Mouse (Mus musculus) limb, embryonic 13.5 days (tissue): ENCODE results near the gene Galnt9. TPM values are rescaled to one million over a fixed set of nuclear protein-coding genes. Genes with fewer than 3 reads are reported as not detected.
A peak's percentile ranks its signal among the peaks of the same experiment; 100 is the strongest.

Experiments used
- ATAC-seq: fragments of 200-750 bp; cut with Nextera tagmentation; 2 replicates; pipeline ENCODE4 v1.8.0; 2017; ENCODE audit warnings: low read depth, moderate number of reproducible peaks, moderate TSS enrichment; ENCODE audit not compliant: low FRiP score
- H3K27ac ChIP-seq: fragments of 300-500 bp; sonication (generic); 2 replicates; pipeline ENCODE4 v1.5.1; 2015; ENCODE audit warnings: inconsistent platforms, mild to moderate bottlenecking, moderate library complexity
- H3K27me3 ChIP-seq: fragments of 300-500 bp; sonication (generic); 2 replicates; pipeline ENCODE4 v1.6.1; 2015; ENCODE audit warnings: mild to moderate bottlenecking, inconsistent platforms
- H3K36me3 ChIP-seq: fragments of 300-500 bp; sonication (generic); 2 replicates; pipeline ENCODE4 v1.6.1; 2015; ENCODE audit warnings: inconsistent platforms, mild to moderate bottlenecking, moderate library complexity
- H3K4me1 ChIP-seq: fragments of 300-500 bp; sonication (generic); 2 replicates; pipeline ENCODE4 v1.6.1; 2015; ENCODE audit warnings: inconsistent platforms
- H3K4me2 ChIP-seq: fragments of 300-500 bp; sonication (generic); replicated peaks from 2 replicates; pipeline ENCODE4 v1.6.1; 2015; ENCODE audit warnings: inconsistent platforms, mild to moderate bottlenecking, moderate library complexity
- H3K4me3 ChIP-seq: fragments of 300-500 bp; sonication (generic); 2 replicates; pipeline ENCODE4 v1.5.1; 2015; ENCODE audit warnings: moderate library complexity, mild to moderate bottlenecking, inconsistent platforms
- H3K9ac ChIP-seq: fragments of 300-500 bp; sonication (generic); 2 replicates; pipeline ENCODE4 v1.6.1; 2015; ENCODE audit warnings: mild to moderate bottlenecking, inconsistent platforms
- H3K9me3 ChIP-seq: fragments of 300-500 bp; sonication (generic); 2 replicates; pipeline ENCODE4 v1.6.1; 2016; ENCODE audit warnings: inconsistent platforms
- WGBS: fragments of 180-500 bp; shearing (Covaris S2); methylation state at CpG from one replicate; pipeline ENCODE4 v1.1.7; 2015; 5-methylcytosine and 5-hydroxymethylcytosine counted together
- polyA plus RNA-seq: library from polyadenylated mRNA; unstranded; fragments of >200 nt; fragmentation: Nextera tagmentation; extraction: Ambion mirVana; gene quantifications from 2 replicates; pipeline ENCODE4 v1.2.1, GENCODE M21; 2015

Gene Galnt9
- polyA plus RNA-seq: 0.26 and 0.55 TPM in 2 replicates

GRCm38 (mm10) chr5:110543951-110544690, at the start of gene Galnt9:
Galnt9 (plus strand) TSS chr5:110544355.
- Histone ChIP-seq H3K9me3 (no peaks in the 10 kb centered on the region), H3K9ac (no peak within 1 kb of the TSS)

GRCm38 (mm10) chr5:110494396-110494795, 49.8 kb upstream of the Galnt9 start:
- peak overlapping the region; percentile 39; the same call in 1 of the 2 replicates for H3K9ac ChIP-seq
- no peak overlapping the region for H3K27ac ChIP-seq
- no peak overlapping the region for H3K4me2 ChIP-seq
- 56% methylated on average over 4 of the region's 4 CpGs for WGBS
- no peak for ATAC-seq
- no peak overlapping the region for H3K4me3 ChIP-seq
- no peaks in the 10 kb centered on the region for H3K9me3 ChIP-seq
- H3K36me3 ChIP-seq: no peaks in the 10 kb centered on the region
- H3K27me3 ChIP-seq: peaks cover 5% of the 10 kb centered on the region; the same call in 1 of the 2 replicates
- peaks cover 10% of the 10 kb centered on the region; the same call in 1 of the 2 replicates for H3K4me1 ChIP-seq

More at GRCm38 (mm10) chr5:110543951-110544690, at the start of gene Galnt9:
- Histone ChIP-seq H3K36me3 (no peaks in the 10 kb centered on the region), H3K4me3 (peak within 1 kb of the TSS; percentile 50), H3K4me2 (peak within 1 kb of the TSS; percentile 81), H3K27me3 (peaks cover 82% of the 10 kb centered on the region), H3K27ac (no peak within 1 kb of the TSS), H3K4me1 (peaks cover 8% of the 10 kb centered on the region)
- ATAC-seq: peak; percentile 76
- under 1% methylated on average over 80 of the region's 82 CpGs for WGBS

GRCm38 (mm10) chr5:110495051-110495450, 49.1 kb upstream of the Galnt9 start:
- H3K4me3 ChIP-seq: no peak overlapping the region
- peaks cover 5% of the 10 kb centered on the region; the same call in 1 of the 2 replicates for H3K27me3 ChIP-seq
- WGBS: 59% methylated on average over 6 of the region's 6 CpGs
- no peak overlapping the region for H3K27ac ChIP-seq
- no peaks in the 10 kb centered on the region for H3K9me3 ChIP-seq
- 0 out of 2 replicates have a peak overlapping the region, but pooled peaks have one; percentile 39 for H3K9ac ChIP-seq
- H3K4me1 ChIP-seq: peaks cover 10% of the 10 kb centered on the region; the same call in 1 of the 2 replicates
- no peaks in the 10 kb centered on the region for H3K36me3 ChIP-seq
- no peak overlapping the region for H3K4me2 ChIP-seq
- no peak for ATAC-seq

- Histone ChIP-seq H3K4me3 (no peak overlapping the region), H3K4me2 (no peak overlapping the region), H3K9ac (no peak overlapping the region), H3K27ac (no peak overlapping the region), H3K4me1 (peaks cover 10% of the 10 kb centered on the region; the same call in 1 of the 2 replicates), H3K27me3 (peaks cover 5% of the 10 kb centered on the region; the same call in 1 of the 2 replicates), H3K36me3 (no peaks in the 10 kb centered on the region), H3K9me3 (no peaks in the 10 kb centered on the region)
- ATAC-seq: no peak
- WGBS: 81% methylated on average over 5 of the region's 5 CpGs
Observed at GRCm38 (mm10) chr5:110497556-110497955, 46.6 kb upstream of the Galnt9 start.

GRCm38 (mm10) chr5:110498071-110498470, 46.1 kb upstream of the Galnt9 start:
- no peak for ATAC-seq
- Histone ChIP-seq H3K4me2 (no peak overlapping the region), H3K9me3 (no peaks in the 10 kb centered on the region), H3K36me3 (no peaks in the 10 kb centered on the region), H3K4me1 (peaks cover 10% of the 10 kb centered on the region; the same call in 1 of the 2 replicates), H3K9ac (no peak overlapping the region), H3K27me3 (peaks cover 5% of the 10 kb centered on the region; the same call in 1 of the 2 replicates), H3K27ac (no peak overlapping the region), H3K4me3 (no peak overlapping the region)
- WGBS: 39% methylated on average over 10 of the region's 10 CpGs

- Histone ChIP-seq H3K27me3 (peaks cover 5% of the 10 kb centered on the region; the same call in 1 of the 2 replicates), H3K9ac (no peak overlapping the region), H3K27ac (no peak overlapping the region), H3K4me3 (no peak overlapping the region), H3K4me2 (no peak overlapping the region), H3K4me1 (no peaks in the 10 kb centered on the region), H3K9me3 (no peaks in the 10 kb centered on the region), H3K36me3 (no peaks in the 10 kb centered on the region)
- 54% methylated on average over 4 of the region's 4 CpGs for WGBS
- ATAC-seq: no peak
Observed at GRCm38 (mm10) chr5:110500233-110500632, 43.9 kb upstream of the Galnt9 start.

- no peak overlapping the region for H3K4me2 ChIP-seq
- no peak for ATAC-seq
- no peaks in the 10 kb centered on the region for H3K27me3 ChIP-seq
- no peak overlapping the region for H3K4me3 ChIP-seq
- no peak overlapping the region for H3K9ac ChIP-seq
- H3K36me3 ChIP-seq: no peaks in the 10 kb centered on the region
- 0 out of 2 replicates have a peak, but pooled peaks cover 2% of the 10 kb centered on the region for H3K4me1 ChIP-seq
- WGBS: 86% methylated on average over 3 of the region's 3 CpGs
- H3K9me3 ChIP-seq: no peaks in the 10 kb centered on the region
- H3K27ac ChIP-seq: no peak overlapping the region
Observed at GRCm38 (mm10) chr5:110503361-110503760, 40.8 kb upstream of the Galnt9 start.

- ATAC-seq: no peak
- H3K36me3 ChIP-seq: no peaks in the 10 kb centered on the region
- WGBS: 56% methylated on average over 10 of the region's 10 CpGs
- H3K4me3 ChIP-seq: no peak overlapping the region
- no peak overlapping the region for H3K9ac ChIP-seq
- H3K27me3 ChIP-seq: no peaks in the 10 kb centered on the region
- H3K9me3 ChIP-seq: no peaks in the 10 kb centered on the region
- no peak overlapping the region for H3K27ac ChIP-seq
- no peak overlapping the region for H3K4me2 ChIP-seq
- 0 out of 2 replicates have a peak, but pooled peaks cover 2% of the 10 kb centered on the region for H3K4me1 ChIP-seq
Observed at GRCm38 (mm10) chr5:110505611-110506294, 38.4 kb upstream of the Galnt9 start.

GRCm38 (mm10) chr5:110506295-110506616, 37.9 kb upstream of the Galnt9 start:
- no peak overlapping the region for H3K9ac ChIP-seq
- 77% methylated on average over 8 of the region's 8 CpGs for WGBS
- H3K4me1 ChIP-seq: 0 out of 2 replicates have a peak, but pooled peaks cover 2% of the 10 kb centered on the region
- no peaks in the 10 kb centered on the region for H3K27me3 ChIP-seq
- no peaks in the 10 kb centered on the region for H3K36me3 ChIP-seq
- H3K9me3 ChIP-seq: no peaks in the 10 kb centered on the region
- no peak for ATAC-seq
- H3K27ac ChIP-seq: no peak overlapping the region
- H3K4me2 ChIP-seq: no peak overlapping the region
- no peak overlapping the region for H3K4me3 ChIP-seq

GRCm38 (mm10) chr5:110506856-110507255, 37.3 kb upstream of the Galnt9 start:
- Histone ChIP-seq H3K9me3 (no peaks in the 10 kb centered on the region), H3K36me3 (no peaks in the 10 kb centered on the region), H3K4me2 (no peak overlapping the region), H3K27ac (no peak overlapping the region), H3K9ac (no peak overlapping the region), H3K27me3 (no peaks in the 10 kb centered on the region), H3K4me1 (0 out of 2 replicates have a peak, but pooled peaks cover 2% of the 10 kb centered on the region), H3K4me3 (no peak overlapping the region)
- ATAC-seq: no peak
- 53% methylated on average over 3 of the region's 3 CpGs for WGBS

GRCm38 (mm10) chr5:110507943-110508342, 36.2 kb upstream of the Galnt9 start:
- no peak for ATAC-seq
- Histone ChIP-seq H3K9me3 (no peaks in the 10 kb centered on the region), H3K4me3 (no peak overlapping the region), H3K36me3 (no peaks in the 10 kb centered on the region), H3K27me3 (no peaks in the 10 kb centered on the region), H3K4me2 (no peak overlapping the region), H3K9ac (no peak overlapping the region), H3K4me1 (0 out of 2 replicates have a peak, but pooled peaks cover 2% of the 10 kb centered on the region), H3K27ac (no peak overlapping the region)
- WGBS: 84% methylated on average over 3 of the region's 3 CpGs

GRCm38 (mm10) chr5:110510357-110510756, 33.8 kb upstream of the Galnt9 start:
- Histone ChIP-seq H3K27ac (no peak overlapping the region), H3K27me3 (peaks cover 2% of the 10 kb centered on the region; the same call in 1 of the 2 replicates), H3K4me3 (no peak overlapping the region), H3K4me1 (0 out of 2 replicates have a peak, but pooled peaks cover 2% of the 10 kb centered on the region), H3K9ac (no peak overlapping the region), H3K4me2 (no peak overlapping the region), H3K9me3 (no peaks in the 10 kb centered on the region), H3K36me3 (no peaks in the 10 kb centered on the region)
- WGBS: 89% methylated on average over 6 of the region's 6 CpGs
- ATAC-seq: no peak
